Mouse (Mus musculus) small intestine, adult 2 months (tissue): ENCODE data around the gene Slc15a2.

Experiments used
- CTCF ChIP-seq: fragments of 200-500 bp; IDR thresholded peaks from 2 replicates; pipeline ENCODE4 v1.5.1; 2012; ENCODE audit warnings: low read depth, mild to moderate bottlenecking, control low read depth, inconsistent platforms, low read length, moderate library complexity, mixed read lengths; ENCODE audit not compliant: insufficient replicate concordance, insufficient read length; ENCODE audit errors: extremely low read depth
- POLR2A ChIP-seq: fragments of 200-500 bp; IDR thresholded peaks from 2 replicates; pipeline ENCODE4 v1.6.1; 2012; ENCODE audit warnings: low read depth, mild to moderate bottlenecking, control low read depth, inconsistent platforms, low read length, moderate library complexity

DNA sequence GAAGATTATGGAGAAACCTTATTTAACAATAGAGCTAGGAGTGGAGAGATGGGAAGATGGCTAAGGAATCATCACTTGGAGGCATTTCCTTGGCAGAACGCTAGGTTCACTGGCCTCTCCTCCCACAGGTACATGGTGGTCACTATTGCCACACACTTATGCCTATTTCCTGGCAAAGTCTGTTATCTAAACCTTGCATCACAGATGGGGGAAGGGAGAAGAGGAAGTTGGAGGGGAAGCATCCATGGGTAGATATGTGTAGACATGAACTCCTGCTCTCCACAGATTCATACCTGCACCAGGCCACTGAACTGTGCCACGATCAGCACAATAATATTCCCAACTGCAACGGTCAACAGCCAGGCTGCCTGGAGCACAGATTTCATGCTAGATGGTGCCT is 32.8 kb downstream of the Slc15a2 start:
- TF ChIP-seq POLR2A = no peak
- TF ChIP-seq CTCF = no peak
